Mouse (Mus musculus): Measurements from ENCODE around the gene Asf1a.
"Not testable (repeated sequence)": the region's sequence is repeated elsewhere in the genome, so short reads cannot be mapped to it uniquely, and the experiment has no call there.

Gene Asf1a

GRCm38 (mm10) chr10:53641507-53641906 is 45.0 kb downstream of the Asf1a start:
- DNase-seq (ENCODE audit: low read depth): no peak

DNA sequence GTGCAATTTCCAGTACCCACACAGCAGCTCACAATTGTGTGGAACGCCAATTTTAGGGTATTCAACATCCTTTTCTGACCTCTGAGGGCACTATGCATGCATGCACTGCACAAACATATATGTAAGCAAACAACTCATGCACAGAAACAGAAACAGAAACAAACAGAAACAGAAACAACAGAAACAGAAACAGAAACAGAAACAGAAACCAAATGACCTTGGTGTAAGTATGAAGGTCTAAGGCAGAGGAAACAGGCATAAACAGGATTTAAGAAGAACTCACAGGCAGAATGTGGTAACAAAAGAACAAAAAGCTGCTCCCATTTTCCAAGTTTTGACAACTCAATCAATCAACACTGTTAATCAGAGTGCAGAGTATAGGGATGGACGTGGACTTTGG is 54.1 kb downstream of the Asf1a start:
- no peak for DNase-seq (ENCODE audit: low read depth)

DNA sequence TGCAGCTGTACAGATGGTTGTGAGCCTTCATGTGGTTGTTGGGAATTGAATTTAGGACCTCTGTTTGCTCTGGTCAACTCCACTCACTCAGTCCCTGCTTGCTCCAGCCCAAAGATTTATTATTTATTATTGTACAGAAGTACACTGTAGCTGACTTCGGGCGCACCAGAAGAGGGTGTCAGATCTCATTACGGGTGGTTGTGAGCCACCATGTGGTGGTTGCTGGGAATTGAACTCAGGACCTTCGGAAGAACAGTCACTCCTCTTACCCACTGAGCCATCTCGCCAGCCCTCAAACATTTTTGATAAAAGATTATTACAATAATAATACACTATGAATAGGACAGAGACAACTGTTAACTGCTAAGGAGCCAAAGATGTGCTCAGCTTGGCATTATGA is 57.7 kb downstream of the Asf1a start:
- not testable (repeated sequence) for DNase-seq (ENCODE audit: low read depth)

Measured in c-Kit-positive CD71-negative TER-119-negative erythroid progenitor cells, embryonic 14.5 days (primary cell).